Mouse (Mus musculus): ENCODE measurements around the gene Pigo.

- TF ChIP-seq CTCF (IDR thresholded peaks at IDR 0.05): no peak
- no peak for TF ChIP-seq EP300 (IDR thresholded peaks at IDR 0.05)
Observed at GRCm38 (mm10) chr4:42973868-42974267, 51.8 kb downstream of the Pigo start.

Measured in lung, postnatal 0 days (tissue).